8 mouse cellular contexts compared by ENCODE assay signal in genomic region chr2:78048706-78049055, GRCm38 (mm10).
DNase-seq lines count a peak whose midpoint lies in the region; ATAC-seq and TF ChIP-seq lines count a peak whose summit lies in the region.

No protein-coding gene starts in this region.

- H3K27me3 ChIP-seq in kidney, embryonic 16.5 days (ENCODE audit: insufficient read depth, low read length) = no peaks in the 10 kb centered on the region
- H3K27me3 ChIP-seq in forebrain, embryonic 16.5 days (replicated peaks; ENCODE audit: control insufficient read depth, insufficient read depth, low read length) = no peaks in the 10 kb centered on the region
- H3K27me3 ChIP-seq in limb, embryonic 14.5 days (ENCODE audit: control insufficient read depth, insufficient read depth, low read length) = no peaks in the 10 kb centered on the region
- no peaks in the 10 kb centered on the region for H3K27me3 ChIP-seq in stomach, embryonic 15.5 days (replicated peaks)

- peak overlapping the region; percentile 24; the same call in 1 of the 2 replicates for H3K4me3 ChIP-seq in kidney, embryonic 16.5 days (ENCODE audit: low read length)
- H3K4me3 ChIP-seq in forebrain, embryonic 16.5 days (replicated peaks; ENCODE audit: low read length) = peak overlapping the region; percentile 19
- H3K4me3 ChIP-seq in limb, embryonic 14.5 days (replicated peaks; ENCODE audit: low read length) = peak overlapping the region; percentile 18; the same call in 1 of the 2 replicates
- peak overlapping the region; percentile 23; the same call in 1 of the 2 replicates for H3K4me3 ChIP-seq in stomach, embryonic 15.5 days (replicated peaks)

- H3K9ac ChIP-seq in kidney, embryonic 16.5 days (replicated peaks; ENCODE audit: low read length) = 0 out of 2 replicates have a peak overlapping the region, but pooled peaks have one; percentile 5
- no peak overlapping the region for H3K9ac ChIP-seq in forebrain, embryonic 16.5 days (replicated peaks; ENCODE audit: low read depth, low read length)
- H3K9ac ChIP-seq in limb, embryonic 14.5 days (ENCODE audit: low read depth, low read length, severe bottlenecking) = no peak overlapping the region
- no peak overlapping the region for H3K9ac ChIP-seq in stomach, embryonic 15.5 days

- no peak for ATAC-seq in kidney, embryonic 16.5 days (ENCODE audit: low FRiP score, low TSS enrichment)
- peak; percentile 53; the same call in 1 of the 2 replicates for ATAC-seq in forebrain, embryonic 16.5 days
- ATAC-seq in limb, embryonic 14.5 days (ENCODE audit: low FRiP score, low read depth) = no peak
- ATAC-seq in stomach, embryonic 15.5 days (ENCODE audit: insufficient read depth, low FRiP score, low read depth) = 0 out of 2 replicates have a peak, but pooled peaks have one; percentile 15

- peak overlapping the region; percentile 48 for H3K4me2 ChIP-seq in kidney, embryonic 16.5 days (replicated peaks; ENCODE audit: low read depth, low read length)
- H3K4me2 ChIP-seq in forebrain, embryonic 16.5 days (ENCODE audit: low read length) = peak overlapping the region; percentile 43
- H3K4me2 ChIP-seq in limb, embryonic 14.5 days (replicated peaks; ENCODE audit: low read depth, low read length, severe bottlenecking) = peak overlapping the region; percentile 42
- H3K4me2 ChIP-seq in stomach, embryonic 15.5 days = peak overlapping the region; percentile 52

- peaks cover 9% of the 10 kb centered on the region for H3K4me1 ChIP-seq in kidney, embryonic 16.5 days (ENCODE audit: insufficient read depth, low read length)
- peaks cover 11% of the 10 kb centered on the region; the same call in 1 of the 2 replicates for H3K4me1 ChIP-seq in forebrain, embryonic 16.5 days (replicated peaks; ENCODE audit: control insufficient read depth, insufficient read depth, low read length)
- peaks cover 11% of the 10 kb centered on the region for H3K4me1 ChIP-seq in limb, embryonic 14.5 days (ENCODE audit: control insufficient read depth, insufficient read depth, low read length)
- H3K4me1 ChIP-seq in stomach, embryonic 15.5 days = peaks cover 9% of the 10 kb centered on the region; the same call in 1 of the 2 replicates

- H3K36me3 ChIP-seq in kidney, embryonic 16.5 days (ENCODE audit: insufficient read depth, low read length) = no peaks in the 10 kb centered on the region
- H3K36me3 ChIP-seq in forebrain, embryonic 16.5 days (ENCODE audit: control insufficient read depth, insufficient read depth) = no peaks in the 10 kb centered on the region
- H3K36me3 ChIP-seq in limb, embryonic 14.5 days (ENCODE audit: control insufficient read depth, insufficient read depth, low read length) = no peaks in the 10 kb centered on the region
- no peaks in the 10 kb centered on the region for H3K36me3 ChIP-seq in stomach, embryonic 15.5 days

- TF ChIP-seq POLR2A in limb, embryonic 14.5 days (IDR thresholded peaks at IDR 0.05; ENCODE audit: borderline replicate concordance, extremely low read depth, insufficient read depth, insufficient read length) = no peak

- no peaks in the 10 kb centered on the region for H3K9me3 ChIP-seq in kidney, embryonic 16.5 days (ENCODE audit: low read length)
- H3K9me3 ChIP-seq in forebrain, embryonic 16.5 days (ENCODE audit: control insufficient read depth, low read length) = no peaks in the 10 kb centered on the region
- no peaks in the 10 kb centered on the region for H3K9me3 ChIP-seq in limb, embryonic 14.5 days (ENCODE audit: control insufficient read depth, low read length)
- H3K9me3 ChIP-seq in stomach, embryonic 15.5 days = no peaks in the 10 kb centered on the region

- 53% methylated on average over 6 of the region's 6 CpGs for WGBS in kidney, embryonic 16.5 days
- 54% methylated on average over 6 of the region's 6 CpGs for WGBS in forebrain, embryonic 16.5 days
- 58% methylated on average over 6 of the region's 6 CpGs for whole genome bisulfite sequencing in limb, embryonic 14.5 days
- WGBS in stomach, embryonic 15.5 days = 36% methylated on average over 6 of the region's 6 CpGs

- DNase-seq in kidney, postnatal 10 days = no peak
- DNase-seq in cerebellum, adult 18-20 months = peak; percentile 25 to 60
- DNase-seq in limb, embryonic 14.5 days (ENCODE audit: low spot score) = no peak
- DNase-seq in ovary, postnatal 14 days (ENCODE audit: low spot score) = no peak
- no peak for DNase-seq in ovary, postnatal 36 days (ENCODE audit: low spot score)

- no peak overlapping the region for H3K27ac ChIP-seq in kidney, embryonic 16.5 days (ENCODE audit: low read length)
- no peak overlapping the region for H3K27ac ChIP-seq in forebrain, embryonic 16.5 days (ENCODE audit: low read length)
- H3K27ac ChIP-seq in limb, embryonic 14.5 days (replicated peaks; ENCODE audit: low read depth, low read length) = no peak overlapping the region
- no peak overlapping the region for H3K27ac ChIP-seq in stomach, embryonic 15.5 days

Comparison
In these comparisons a context has a peak if more than half of its experiments do, and no peak if none do; other contexts are left out.
1. ATAC-seq: peak in forebrain, embryonic 16.5 days (single experiment) and stomach, embryonic 15.5 days (single experiment); none in kidney, embryonic 16.5 days (single experiment) and limb, embryonic 14.5 days (single experiment).
2. DNase-seq: peak in cerebellum, adult 18-20 months (2 of 2); none in kidney, postnatal 10 days (single experiment), limb, embryonic 14.5 days (single experiment), ovary, postnatal 14 days (single experiment) and ovary, postnatal 36 days (single experiment).
3. Peak in every context shown above with its lines, with median percentiles within 50 percentile points of each other: H3K4me2 ChIP-seq and H3K4me3 ChIP-seq.